Mouse (Mus musculus) stomach, embryonic 14.5 days (tissue): ENCODE results near the gene Trp73. TPM values are rescaled to one million over a fixed set of nuclear protein-coding genes. Genes with fewer than 3 reads are reported as not detected.
A peak's percentile ranks its signal among the peaks of the same experiment; 100 is the strongest.

Experiments
- ATAC-seq: fragments of 200-750 bp; cut with Nextera tagmentation; 2 replicates; pipeline ENCODE4 v1.8.0; 2017; ENCODE audit warnings: low read depth, moderate TSS enrichment; ENCODE audit not compliant: insufficient number of reproducible peaks, insufficient read depth, low FRiP score
- H3K27ac ChIP-seq: fragments of 300-500 bp; sonication (generic); 2 replicates; pipeline ENCODE4 v1.5.1; 2014; ENCODE audit warnings: mild to moderate bottlenecking, low read length, moderate library complexity, mixed read lengths
- H3K27me3 ChIP-seq: fragments of 300-500 bp; sonication (generic); 2 replicates; pipeline ENCODE4 v1.6.1; 2014; ENCODE audit warnings: low read length, control low read depth, mixed read lengths; ENCODE audit not compliant: control insufficient read depth, insufficient read depth
- H3K36me3 ChIP-seq: fragments of 300-500 bp; sonication (generic); 2 replicates; pipeline ENCODE4 v1.6.1; 2014; ENCODE audit warnings: mild to moderate bottlenecking, control low read depth, low read length, moderate library complexity, mixed read lengths; ENCODE audit not compliant: control insufficient read depth, insufficient read depth
- H3K4me1 ChIP-seq: fragments of 300-500 bp; sonication (generic); 2 replicates; pipeline ENCODE4 v1.6.1; 2014; ENCODE audit warnings: low read length, control low read depth, mixed read lengths; ENCODE audit not compliant: control insufficient read depth, insufficient read depth
- H3K4me2 ChIP-seq: fragments of 300-500 bp; sonication (generic); replicated peaks from 2 replicates; pipeline ENCODE4 v1.6.1; 2014; ENCODE audit warnings: low read depth, low read length, control low read depth
- H3K4me3 ChIP-seq: fragments of 300-500 bp; sonication (generic); 2 replicates; pipeline ENCODE4 v1.5.1; 2014; ENCODE audit warnings: low read depth, low read length, control low read depth
- H3K9ac ChIP-seq: fragments of 300-500 bp; sonication (generic); replicated peaks from 2 replicates; pipeline ENCODE4 v1.6.1; 2014; ENCODE audit warnings: low read depth, mild to moderate bottlenecking, control low read depth, low read length, moderate library complexity, mixed read lengths
- H3K9me3 ChIP-seq: fragments of 300-500 bp; sonication (generic); 2 replicates; pipeline ENCODE4 v1.6.1; 2016; ENCODE audit warnings: low read depth, low read length, control low read depth; ENCODE audit not compliant: control insufficient read depth
- WGBS: fragments of 180-500 bp; shearing (Covaris S2); extraction: QIAGEN DNeasy Blood & Tissue Kit; methylation state at CpG from one replicate; pipeline ENCODE4 v1.1.7; 2014; 5-methylcytosine and 5-hydroxymethylcytosine counted together
- polyA plus RNA-seq: library from polyadenylated mRNA; unstranded; fragments of >200 nt; fragmentation: Nextera tagmentation; extraction: Ambion mirVana; gene quantifications from 2 replicates; pipeline ENCODE4 v1.2.1, GENCODE M21; 2014

The Trp73 gene
- polyA plus RNA-seq, 1 experiment from 2014 or later = 0.42 TPM

GRCm38 (mm10) chr4:154171151-154171930 is 31.3 kb upstream of the Trp73 start:
- Histone ChIP-seq H3K27ac (no peak overlapping the region), H3K36me3 (no peaks in the 10 kb centered on the region), H3K9me3 (no peaks in the 10 kb centered on the region), H3K4me3 (peak overlapping the region; percentile 49), H3K4me1 (peaks cover 13% of the 10 kb centered on the region; the same call in 1 of the 2 replicates), H3K9ac (peak overlapping the region; percentile 21; the same call in 1 of the 2 replicates), H3K27me3 (peaks cover 18% of the 10 kb centered on the region), H3K4me2 (peak overlapping the region; percentile 99)
- WGBS = 2% methylated on average over 37 of the region's 37 CpGs
- no peak for ATAC-seq

- Histone ChIP-seq H3K27ac (no peak within 1 kb of the TSS), H3K9ac (peak within 1 kb of the TSS; percentile 21; the same call in 1 of the 2 replicates), H3K36me3 (no peaks in the 10 kb centered on the region), H3K4me3 (peak within 1 kb of the TSS; percentile 49), H3K9me3 (no peaks in the 10 kb centered on the region), H3K4me2 (peak within 1 kb of the TSS; percentile 99), H3K4me1 (peaks cover 13% of the 10 kb centered on the region; the same call in 1 of the 2 replicates), H3K27me3 (peaks cover 18% of the 10 kb centered on the region)
- ATAC-seq = peak; percentile 83; the same call in 1 of the 2 replicates
- WGBS = 1% methylated on average over 56 of the region's 61 CpGs
Measured at GRCm38 (mm10) chr4:154170506-154171150, 30.6 kb upstream of the Trp73 start, which contains the start of gene Megf6. Gene Megf6 (plus strand): TSS chr4:154170730.

GRCm38 (mm10) chr4:154170021-154170420 is 30.0 kb upstream of the Trp73 start:
- no peak overlapping the region for H3K9ac ChIP-seq
- peaks cover 18% of the 10 kb centered on the region for H3K27me3 ChIP-seq
- H3K4me1 ChIP-seq = peaks cover 13% of the 10 kb centered on the region; the same call in 1 of the 2 replicates
- H3K36me3 ChIP-seq = no peaks in the 10 kb centered on the region
- H3K27ac ChIP-seq = no peak overlapping the region
- H3K9me3 ChIP-seq = no peaks in the 10 kb centered on the region
- ATAC-seq = no peak
- peak overlapping the region; percentile 99 for H3K4me2 ChIP-seq
- WGBS = under 1% methylated on average over 15 of the region's 15 CpGs
- H3K4me3 ChIP-seq = peak overlapping the region; percentile 49

GRCm38 (mm10) chr4:154167053-154167452 is 27.0 kb upstream of the Trp73 start:
- peaks cover 11% of the 10 kb centered on the region; the same call in 1 of the 2 replicates for H3K4me1 ChIP-seq
- H3K9me3 ChIP-seq = no peaks in the 10 kb centered on the region
- H3K4me3 ChIP-seq = no peak overlapping the region
- peaks cover 13% of the 10 kb centered on the region for H3K27me3 ChIP-seq
- H3K9ac ChIP-seq = no peak overlapping the region
- WGBS = 24% methylated on average over 5 of the region's 5 CpGs
- no peak overlapping the region for H3K4me2 ChIP-seq
- no peak overlapping the region for H3K27ac ChIP-seq
- no peaks in the 10 kb centered on the region for H3K36me3 ChIP-seq
- ATAC-seq = no peak

- 14% methylated on average over 7 of the region's 7 CpGs for WGBS
- no peak overlapping the region for H3K9ac ChIP-seq
- no peak overlapping the region for H3K4me3 ChIP-seq
- no peaks in the 10 kb centered on the region for H3K9me3 ChIP-seq
- no peak overlapping the region for H3K4me2 ChIP-seq
- H3K27me3 ChIP-seq = no peaks in the 10 kb centered on the region
- H3K4me1 ChIP-seq = peaks cover 9% of the 10 kb centered on the region; the same call in 1 of the 2 replicates
- H3K27ac ChIP-seq = no peak overlapping the region
- peaks cover 2% of the 10 kb centered on the region; the same call in 1 of the 2 replicates for H3K36me3 ChIP-seq
- ATAC-seq = no peak
Measured at GRCm38 (mm10) chr4:154163296-154163695, 23.3 kb upstream of the Trp73 start.

GRCm38 (mm10) chr4:154160538-154161390 is 20.8 kb upstream of the Trp73 start, which contains the start of gene Tprgl:
Gene Tprgl (minus strand): TSS chr4:154160666.
- Histone ChIP-seq H3K4me1 (peaks cover 9% of the 10 kb centered on the region; the same call in 1 of the 2 replicates), H3K4me2 (peak within 1 kb of the TSS; percentile 85), H3K4me3 (peak within 1 kb of the TSS; percentile 82), H3K27me3 (no peaks in the 10 kb centered on the region), H3K9me3 (no peaks in the 10 kb centered on the region), H3K9ac (peak within 1 kb of the TSS; percentile 54), H3K27ac (peak within 1 kb of the TSS; percentile 55; the same call in 1 of the 2 replicates), H3K36me3 (peaks cover 19% of the 10 kb centered on the region)
- WGBS = 1% methylated on average over 70 of the region's 75 CpGs
- peak; percentile 94 for ATAC-seq

- H3K27ac ChIP-seq = 0 out of 2 replicates have a peak overlapping the region, but pooled peaks have one; percentile 11
- peak overlapping the region; percentile 82 for H3K4me2 ChIP-seq
- 2% methylated on average over 43 of the region's 47 CpGs for whole genome bisulfite sequencing
- ATAC-seq = peak; percentile 43
- H3K9me3 ChIP-seq = no peaks in the 10 kb centered on the region
- no peaks in the 10 kb centered on the region for H3K27me3 ChIP-seq
- peak overlapping the region; percentile 54 for H3K9ac ChIP-seq
- peaks cover 23% of the 10 kb centered on the region for H3K36me3 ChIP-seq
- H3K4me1 ChIP-seq = peaks cover 9% of the 10 kb centered on the region; the same call in 1 of the 2 replicates
- H3K4me3 ChIP-seq = peak overlapping the region; percentile 82
Measured at GRCm38 (mm10) chr4:154159961-154160537, 20.0 kb upstream of the Trp73 start.
